Mouse (Mus musculus): ENCODE measurements around the gene Rgsl1. TPM values are rescaled to one million over a fixed set of nuclear protein-coding genes. Genes with fewer than 3 reads are reported as not detected.
"Not testable (repeated sequence)": the region's sequence is repeated elsewhere in the genome, so short reads cannot be mapped to it uniquely, and the experiment has no call there.

Gene Rgsl1
- polyA plus RNA-seq, 1 experiment = not detected

GRCm38 (mm10) chr1:153855946-153856345 is 12.0 kb upstream of the Rgsl1 start:
- no peaks in the 10 kb centered on the region; the same call in 1 of the 2 replicates for H3K27me3 ChIP-seq (ENCODE audit: control insufficient read depth, insufficient read depth, low read length, poor library complexity, severe bottlenecking)
- no peaks in the 10 kb centered on the region for H3K9me3 ChIP-seq (replicated peaks; ENCODE audit: control insufficient read depth, insufficient read depth, low read length, poor library complexity, severe bottlenecking)
- H3K4me3 ChIP-seq (ENCODE audit: low read depth, low read length) = no peak overlapping the region
- no peaks in the 10 kb centered on the region for H3K4me1 ChIP-seq (ENCODE audit: control insufficient read depth, insufficient read depth, low read length)
- TF ChIP-seq POLR2A (IDR thresholded peaks at IDR 0.05; ENCODE audit: insufficient read depth, low read length) (no peak), EP300 (IDR thresholded peaks at IDR 0.05; ENCODE audit: insufficient read depth, low read depth, low read length) (no peak), CTCF (IDR thresholded peaks at IDR 0.05; ENCODE audit: low read depth, low read length) (no peak)
- H3K36me3 ChIP-seq (ENCODE audit: control insufficient read depth, insufficient read depth, low read length, poor library complexity, severe bottlenecking) = no peaks in the 10 kb centered on the region
- H3K9ac ChIP-seq (ENCODE audit: low read depth, poor library complexity, severe bottlenecking) = no peak overlapping the region
- H3K27ac ChIP-seq (ENCODE audit: insufficient read depth, low read length) = no peak overlapping the region

- H3K36me3 ChIP-seq (ENCODE audit: control insufficient read depth, insufficient read depth, low read length, poor library complexity, severe bottlenecking); H3K27me3 ChIP-seq (ENCODE audit: control insufficient read depth, insufficient read depth, low read length, poor library complexity, severe bottlenecking); H3K4me1 ChIP-seq (ENCODE audit: control insufficient read depth, insufficient read depth, low read length); H3K27ac ChIP-seq (ENCODE audit: insufficient read depth, low read length); H3K4me3 ChIP-seq (ENCODE audit: low read depth, low read length); H3K9ac ChIP-seq (ENCODE audit: low read depth, poor library complexity, severe bottlenecking); H3K9me3 ChIP-seq (replicated peaks; ENCODE audit: control insufficient read depth, insufficient read depth, low read length, poor library complexity, severe bottlenecking): not testable (repeated sequence)
Measured at GRCm38 (mm10) chr1:153852696-153853095, 8.8 kb upstream of the Rgsl1 start.

- TF ChIP-seq EP300 (IDR thresholded peaks at IDR 0.05; ENCODE audit: insufficient read depth, low read depth, low read length) (no peak), POLR2A (IDR thresholded peaks at IDR 0.05; ENCODE audit: insufficient read depth, low read length) (no peak), CTCF (IDR thresholded peaks at IDR 0.05; ENCODE audit: low read depth, low read length) (no peak)
- H3K27ac ChIP-seq (ENCODE audit: insufficient read depth, low read length) = no peak overlapping the region
- H3K36me3 ChIP-seq (ENCODE audit: control insufficient read depth, insufficient read depth, low read length, poor library complexity, severe bottlenecking) = no peaks in the 10 kb centered on the region
- no peaks in the 10 kb centered on the region; the same call in 1 of the 2 replicates for H3K27me3 ChIP-seq (ENCODE audit: control insufficient read depth, insufficient read depth, low read length, poor library complexity, severe bottlenecking)
- no peaks in the 10 kb centered on the region for H3K4me1 ChIP-seq (ENCODE audit: control insufficient read depth, insufficient read depth, low read length)
- H3K9me3 ChIP-seq (replicated peaks; ENCODE audit: control insufficient read depth, insufficient read depth, low read length, poor library complexity, severe bottlenecking) = no peaks in the 10 kb centered on the region
- H3K9ac ChIP-seq (ENCODE audit: low read depth, poor library complexity, severe bottlenecking) = no peak overlapping the region
- H3K4me3 ChIP-seq (ENCODE audit: low read depth, low read length) = no peak overlapping the region
Measured at GRCm38 (mm10) chr1:153846867-153847266, 2.9 kb upstream of the Rgsl1 start.

- Histone ChIP-seq H3K4me3 (ENCODE audit: low read depth, low read length) (no peak overlapping the region), H3K9me3 (replicated peaks; ENCODE audit: control insufficient read depth, insufficient read depth, low read length, poor library complexity, severe bottlenecking) (no peaks in the 10 kb centered on the region)
- no peak for TF ChIP-seq CTCF (IDR thresholded peaks at IDR 0.05; ENCODE audit: low read depth, low read length)
- no peak for TF ChIP-seq POLR2A (IDR thresholded peaks at IDR 0.05; ENCODE audit: insufficient read depth, low read length)
- no peak for TF ChIP-seq EP300 (IDR thresholded peaks at IDR 0.05; ENCODE audit: insufficient read depth, low read depth, low read length)
Measured at GRCm38 (mm10) chr1:153846420-153846819, 2.5 kb upstream of the Rgsl1 start.

GRCm38 (mm10) chr1:153842121-153842740 is 1.7 kb downstream of the Rgsl1 start:
- TF ChIP-seq EP300 (IDR thresholded peaks at IDR 0.05; ENCODE audit: insufficient read depth, low read depth, low read length) = no peak
- no peak for TF ChIP-seq POLR2A (IDR thresholded peaks at IDR 0.05; ENCODE audit: insufficient read depth, low read length)
- no peak for TF ChIP-seq CTCF (IDR thresholded peaks at IDR 0.05; ENCODE audit: low read depth, low read length)
- no peaks in the 10 kb centered on the region for H3K9me3 ChIP-seq (replicated peaks; ENCODE audit: control insufficient read depth, insufficient read depth, low read length, poor library complexity, severe bottlenecking)
- H3K27ac ChIP-seq (ENCODE audit: insufficient read depth, low read length) = no peak overlapping the region
- H3K4me1 ChIP-seq (ENCODE audit: control insufficient read depth, insufficient read depth, low read length) = no peaks in the 10 kb centered on the region
- no peaks in the 10 kb centered on the region for H3K27me3 ChIP-seq (ENCODE audit: control insufficient read depth, insufficient read depth, low read length, poor library complexity, severe bottlenecking)
- H3K9ac ChIP-seq (ENCODE audit: low read depth, poor library complexity, severe bottlenecking) = no peak overlapping the region
- H3K36me3 ChIP-seq (ENCODE audit: control insufficient read depth, insufficient read depth, low read length, poor library complexity, severe bottlenecking) = no peaks in the 10 kb centered on the region
- no peak overlapping the region for H3K4me3 ChIP-seq (ENCODE audit: low read depth, low read length)

More at GRCm38 (mm10) chr1:153846420-153846819, 2.5 kb upstream of the Rgsl1 start:
- Histone ChIP-seq H3K36me3 (ENCODE audit: control insufficient read depth, insufficient read depth, low read length, poor library complexity, severe bottlenecking) (no peaks in the 10 kb centered on the region), H3K27ac (ENCODE audit: insufficient read depth, low read length) (no peak overlapping the region), H3K27me3 (ENCODE audit: control insufficient read depth, insufficient read depth, low read length, poor library complexity, severe bottlenecking) (no peaks in the 10 kb centered on the region; the same call in 1 of the 2 replicates), H3K4me1 (ENCODE audit: control insufficient read depth, insufficient read depth, low read length) (no peaks in the 10 kb centered on the region), H3K9ac (ENCODE audit: low read depth, poor library complexity, severe bottlenecking) (no peak overlapping the region)

- Histone ChIP-seq H3K4me3 (ENCODE audit: low read depth, low read length) (no peak overlapping the region), H3K27ac (ENCODE audit: insufficient read depth, low read length) (no peak overlapping the region), H3K9me3 (replicated peaks; ENCODE audit: control insufficient read depth, insufficient read depth, low read length, poor library complexity, severe bottlenecking) (no peaks in the 10 kb centered on the region), H3K4me1 (ENCODE audit: control insufficient read depth, insufficient read depth, low read length) (no peaks in the 10 kb centered on the region), H3K9ac (ENCODE audit: low read depth, poor library complexity, severe bottlenecking) (no peak overlapping the region), H3K27me3 (ENCODE audit: control insufficient read depth, insufficient read depth, low read length, poor library complexity, severe bottlenecking) (no peaks in the 10 kb centered on the region; the same call in 1 of the 2 replicates), H3K36me3 (ENCODE audit: control insufficient read depth, insufficient read depth, low read length, poor library complexity, severe bottlenecking) (no peaks in the 10 kb centered on the region)
- TF ChIP-seq CTCF (IDR thresholded peaks at IDR 0.05; ENCODE audit: low read depth, low read length) = no peak
- TF ChIP-seq POLR2A (IDR thresholded peaks at IDR 0.05; ENCODE audit: insufficient read depth, low read length) = no peak
- TF ChIP-seq EP300 (IDR thresholded peaks at IDR 0.05; ENCODE audit: insufficient read depth, low read depth, low read length) = no peak
Measured at GRCm38 (mm10) chr1:153836036-153836435, 7.9 kb downstream of the Rgsl1 start.

Measured in ES-Bruce4 (cell line).